Mouse (Mus musculus): ENCODE measurements at regions not wholly inside any gene's neighbourhood (a gene's known extent, or its start where the extent isn't known, plus 50 kb on each side); places are given as distances from the start of the nearest gene placed in this dataset.

- TF ChIP-seq CTCF (IDR thresholded peaks at IDR 0.05; ENCODE audit: control insufficient read depth, insufficient read depth, low read length), result no peak
- no peak for TF ChIP-seq POLR2A (IDR thresholded peaks at IDR 0.05; ENCODE audit: borderline replicate concordance, control insufficient read depth, low read depth, low read length)
Measured at GRCm38 (mm10) chr4:106100211-106101025, 215.6 kb upstream of the Usp24 start.
